Mouse (Mus musculus): ENCODE data around the gene Uso1. TPM values are rescaled to one million over a fixed set of nuclear protein-coding genes. Genes with fewer than 3 reads are reported as not detected.
A peak's percentile ranks its signal among the peaks of the same experiment; 100 is the strongest.
"Not testable (repeated sequence)": the region's sequence is repeated elsewhere in the genome, so short reads cannot be mapped to it uniquely, and the experiment has no call there.

Uso1 gene
- total RNA-seq, 2 experiments from 2014 or later: 36.8 to 38.2 TPM

GRCm38 (mm10) chr5:92121636-92122035 is 16.1 kb upstream of the Uso1 start:
- intact Hi-C loops (cut with DNase I): no loop called here
- no peak for DNase-seq

GRCm38 (mm10) chr5:92125446-92125845 is 12.3 kb upstream of the Uso1 start:
- intact Hi-C loops (cut with DNase I): no loop called here
- no peak for DNase-seq

- no peak for DNase-seq
- intact Hi-C loops (cut with DNase I): no loop called here
These were observed 10.6 kb upstream of the Uso1 start for GRCm38 (mm10) chr5:92127141-92127625.

GRCm38 (mm10) chr5:92127751-92128150 is 10.0 kb upstream of the Uso1 start:
- intact Hi-C loops (cut with DNase I): no loop called here
- DNase-seq: no peak

- peak in 1 of 2 experiments; percentile 45 for DNase-seq
- intact Hi-C loops (cut with DNase I): no loop called here
These were observed 9.2 kb upstream of the Uso1 start for GRCm38 (mm10) chr5:92128570-92128969.

- no peak for DNase-seq
- intact Hi-C loops (cut with DNase I): no loop called here
These were observed 8.4 kb upstream of the Uso1 start for GRCm38 (mm10) chr5:92129321-92129768.

GRCm38 (mm10) chr5:92130040-92130682 is 7.6 kb upstream of the Uso1 start:
- DNase-seq: no peak
- intact Hi-C loops (cut with DNase I): no loop called here

- intact Hi-C loops (cut with DNase I): no loop called here
These were observed 5.6 kb upstream of the Uso1 start for GRCm38 (mm10) chr5:92132127-92132526.

GRCm38 (mm10) chr5:92133006-92133405 is 4.7 kb upstream of the Uso1 start:
- DNase-seq; intact Hi-C loops (cut with DNase I): not testable (repeated sequence)

More at GRCm38 (mm10) chr5:92132127-92132526, 5.6 kb upstream of the Uso1 start:
- DNase-seq: no peak

- intact Hi-C loops (cut with DNase I): no loop called here
- no peak for DNase-seq
These were observed 2.8 kb upstream of the Uso1 start for GRCm38 (mm10) chr5:92134934-92135333.

GRCm38 (mm10) chr5:92136536-92137238 is 1.1 kb upstream of the Uso1 start:
- DNase-seq: no peak
- intact Hi-C loops (cut with DNase I): no loop called here

GRCm38 (mm10) chr5:92138093-92138621 is 419 bp downstream of the Uso1 start:
- intact Hi-C loops (cut with DNase I): no loop called here
- peak; percentile 59 to 61 for DNase-seq

GRCm38 (mm10) chr5:92139191-92139590 is 1.5 kb downstream of the Uso1 start:
- intact Hi-C loops (cut with DNase I): no loop called here
- DNase-seq: no peak

GRCm38 (mm10) chr5:92141696-92142095 is 4.0 kb downstream of the Uso1 start:
- intact Hi-C loops (cut with DNase I): no loop called here

GRCm38 (mm10) chr5:92142481-92142880 is 4.7 kb downstream of the Uso1 start:
- intact Hi-C loops (cut with DNase I): no loop called here
- no peak for DNase-seq

More at GRCm38 (mm10) chr5:92141696-92142095, 4.0 kb downstream of the Uso1 start:
- DNase-seq: no peak

GRCm38 (mm10) chr5:92143665-92144064 is 5.9 kb downstream of the Uso1 start:
- intact Hi-C loops (cut with DNase I): no loop called here
- DNase-seq: no peak

GRCm38 (mm10) chr5:92144954-92145708 is 7.4 kb downstream of the Uso1 start:
- intact Hi-C loops (cut with DNase I): no loop called here
- no peak for DNase-seq

GRCm38 (mm10) chr5:92148248-92148647 is 10.5 kb downstream of the Uso1 start:
- intact Hi-C loops (cut with DNase I): no loop called here
- no peak for DNase-seq

GRCm38 (mm10) chr5:92149330-92149982 is 11.7 kb downstream of the Uso1 start:
- no peak for DNase-seq
- intact Hi-C loops (cut with DNase I): no loop called here

- no peak for DNase-seq
- intact Hi-C loops (cut with DNase I): no loop called here
These were observed 17.1 kb downstream of the Uso1 start for GRCm38 (mm10) chr5:92154861-92155260.

Data from heart, postnatal 14 days (tissue).